Mouse (Mus musculus): ENCODE data around the gene Thtpa. TPM values are rescaled to one million over a fixed set of nuclear protein-coding genes. Genes with fewer than 3 reads are reported as not detected.

Gene Thtpa
- total and polyA plus RNA-seq, 3 experiments: 9.0 to 13.2 TPM; not detected in 1

DNA sequence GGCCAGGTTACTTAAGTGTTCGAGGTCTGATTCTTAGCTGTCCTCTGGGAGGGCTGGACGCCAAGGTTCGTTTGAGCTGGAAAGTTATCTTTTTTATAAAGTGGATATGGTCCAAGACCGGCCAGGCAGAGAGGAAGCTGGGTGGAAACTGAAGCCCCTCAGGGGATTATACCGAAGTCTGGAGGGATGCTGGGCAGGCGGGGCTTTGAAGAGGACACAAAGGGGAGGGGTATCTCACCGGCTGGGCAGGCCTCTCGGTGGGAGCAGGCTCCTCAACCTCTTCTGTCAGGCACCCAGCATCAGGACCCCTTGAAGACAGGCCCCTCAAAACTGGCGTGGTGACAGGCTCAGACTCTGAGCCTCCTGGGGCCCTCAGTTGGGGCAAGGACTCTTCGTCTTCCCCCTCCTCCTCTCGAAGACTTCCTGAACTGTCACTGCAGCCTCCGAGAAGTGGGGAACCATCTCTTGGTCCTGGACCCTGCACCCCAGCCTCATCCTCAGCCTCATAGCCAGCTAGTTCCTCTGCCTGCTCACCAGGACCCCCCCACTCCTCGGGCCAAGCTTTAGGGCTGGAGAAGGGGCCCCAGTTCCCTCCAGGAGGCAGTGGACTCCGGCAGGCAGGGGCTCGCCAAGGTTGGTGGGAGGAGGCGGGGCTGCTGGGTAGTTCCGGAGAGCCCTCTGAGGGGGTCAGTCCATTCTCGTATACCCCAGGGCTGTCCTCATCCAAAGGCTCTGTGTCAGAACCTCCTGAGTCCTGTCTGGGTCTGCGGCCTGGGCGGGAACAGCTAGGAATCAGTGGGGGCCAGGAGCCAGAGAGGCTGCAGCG is 14.7 kb downstream of the Thtpa start:
- H3K4me3 ChIP-seq (ENCODE audit: control insufficient read depth in 1 of 2, insufficient read depth in 1 of 2, low read depth in 2 of 2, low read length in 2 of 2): no peak overlapping the region
- no peak overlapping the region for H3K27ac ChIP-seq (ENCODE audit: control insufficient read depth, low read depth, low read length)
- DNase-seq (ENCODE audit: low read depth, low spot score): no peak
- TF ChIP-seq MYB (IDR thresholded peaks at IDR 0.05; ENCODE audit: low read depth, low read length): no peak
- TF ChIP-seq TAL1 (IDR thresholded peaks at IDR 0.05; ENCODE audit: low read length): no peak
- TF ChIP-seq ZNF384 (IDR thresholded peaks at IDR 0.05; ENCODE audit: low read depth, low read length): no peak
- H3K36me3 ChIP-seq (ENCODE audit: control insufficient read depth in 1 of 2, insufficient read depth in 2 of 2, low read length in 2 of 2): peaks cover 0 to 5% of the 10 kb centered on the region in 2 experiments; a peak in 2 of 4 replicates
- peaks cover 2 to 5% of the 10 kb centered on the region in 2 experiments; a peak in 3 of 4 replicates for H3K27me3 ChIP-seq (ENCODE audit: control insufficient read depth in 1 of 2, insufficient read depth in 2 of 2, low read length in 2 of 2)
- H3K4me1 ChIP-seq (ENCODE audit: control insufficient read depth in 1 of 2, insufficient read depth in 2 of 2, low read length in 2 of 2): peaks cover 6 to 10% of the 10 kb centered on the region in 2 experiments
- no peak overlapping the region for H3K9ac ChIP-seq (ENCODE audit: control insufficient read depth, low read depth, low read length, poor library complexity, severe bottlenecking)
- H3K79me2 ChIP-seq (ENCODE audit: control insufficient read depth, insufficient read depth, low read length, poor library complexity): peaks cover 2% of the 10 kb centered on the region; the same call in 1 of the 2 replicates
- H3K9me3 ChIP-seq (replicated peaks; ENCODE audit: insufficient read depth, low read length): no peaks in the 10 kb centered on the region

DNA sequence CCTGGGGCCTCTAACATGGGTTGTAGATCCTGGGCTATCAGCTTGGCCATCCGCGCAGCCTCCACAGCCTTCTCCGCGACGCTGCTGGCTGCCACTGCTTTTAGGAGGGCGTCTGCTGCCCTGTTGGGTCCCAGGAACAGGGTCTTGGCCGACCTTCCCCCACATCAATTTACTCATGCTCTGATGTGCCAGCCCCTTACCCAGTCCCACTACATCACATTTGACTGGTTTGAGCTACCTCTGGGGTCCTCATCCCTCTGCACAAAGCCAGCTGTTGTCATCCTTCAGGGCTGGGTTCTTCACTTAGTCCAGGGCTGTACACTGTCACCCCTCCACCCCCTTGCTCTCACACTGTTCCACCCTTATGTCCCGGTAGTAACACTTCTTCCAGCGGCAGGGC is 15.5 kb downstream of the Thtpa start:
- H3K4me3 ChIP-seq (ENCODE audit: control insufficient read depth in 1 of 2, insufficient read depth in 1 of 2, low read depth in 2 of 2, low read length in 2 of 2): no peak overlapping the region
- TF ChIP-seq BHLHE40 (IDR thresholded peaks at IDR 0.05; ENCODE audit: borderline replicate concordance, low read depth, low read length) (no peak), CHD1 (IDR thresholded peaks at IDR 0.05; ENCODE audit: low read depth, low read length) (no peak), HCFC1 (IDR thresholded peaks at IDR 0.05; ENCODE audit: low read depth, low read length) (no peak), MAFK (IDR thresholded peaks at IDR 0.05; ENCODE audit: borderline replicate concordance, low read depth, low read length) (no peak), ELF1 (IDR thresholded peaks at IDR 0.05; ENCODE audit: low read depth, low read length) (no peak), NELFE (IDR thresholded peaks at IDR 0.05; ENCODE audit: low read depth, low read length) (no peak), ZC3H11A (IDR thresholded peaks at IDR 0.05; ENCODE audit: low read depth, low read length) (no peak), ZNF384 (IDR thresholded peaks at IDR 0.05; ENCODE audit: low read depth, low read length) (no peak), POLR2AphosphoS5 (IDR thresholded peaks at IDR 0.05; ENCODE audit: borderline replicate concordance, low read depth, low read length) (no peak), UBTF (IDR thresholded peaks at IDR 0.05; ENCODE audit: borderline replicate concordance, insufficient read depth, low read depth, low read length) (no peak), MYC (IDR thresholded peaks at IDR 0.05; ENCODE audit: low read depth, low read length) (no peak), SIN3A (IDR thresholded peaks at IDR 0.05; ENCODE audit: low read length) (no peak), EP300 (IDR thresholded peaks at IDR 0.05; ENCODE audit: low read depth in 1 of 2, low read length in 2 of 2) (no peak), USF1 (IDR thresholded peaks at IDR 0.05; ENCODE audit: low read depth, low read length) (no peak), MAX (IDR thresholded peaks at IDR 0.05; ENCODE audit: low read length) (no peak), SMC3 (IDR thresholded peaks at IDR 0.05; ENCODE audit: low read depth, low read length) (no peak), GABPA (IDR thresholded peaks at IDR 0.05; ENCODE audit: low read depth, low read length) (no peak)
- H3K9me3 ChIP-seq (replicated peaks; ENCODE audit: insufficient read depth, low read length): no peaks in the 10 kb centered on the region
- no peak overlapping the region for H3K27ac ChIP-seq (ENCODE audit: control insufficient read depth, low read depth, low read length)
- no peak for DNase-seq (ENCODE audit: low read depth, low spot score)
- peaks cover 6 to 8% of the 10 kb centered on the region in 2 experiments for H3K4me1 ChIP-seq (ENCODE audit: control insufficient read depth in 1 of 2, insufficient read depth in 2 of 2, low read length in 2 of 2)
- peaks cover 0 to 4% of the 10 kb centered on the region in 2 experiments; a peak in 2 of 4 replicates for H3K36me3 ChIP-seq (ENCODE audit: control insufficient read depth in 1 of 2, insufficient read depth in 2 of 2, low read length in 2 of 2)
- H3K27me3 ChIP-seq (ENCODE audit: control insufficient read depth in 1 of 2, insufficient read depth in 2 of 2, low read length in 2 of 2): peaks cover 2 to 5% of the 10 kb centered on the region in 2 experiments; a peak in 3 of 4 replicates
- H3K9ac ChIP-seq (ENCODE audit: control insufficient read depth, low read depth, low read length, poor library complexity, severe bottlenecking): no peak overlapping the region
- peaks cover 2% of the 10 kb centered on the region; the same call in 1 of the 2 replicates for H3K79me2 ChIP-seq (ENCODE audit: control insufficient read depth, insufficient read depth, low read length, poor library complexity)

Measured in MEL (cell line).